Mouse (Mus musculus) heart, postnatal 0 days (tissue): ENCODE data around the gene Crygn. TPM values are rescaled to one million over a fixed set of nuclear protein-coding genes. Genes with fewer than 3 reads are reported as not detected.
A peak's percentile ranks its signal among the peaks of the same experiment; 100 is the strongest.

Experiments
- ATAC-seq: fragments of 200-750 bp; cut with Nextera tagmentation; 2 replicates; pipeline ENCODE4 v1.8.0; 2017; ENCODE audit warnings: low read depth, moderate number of reproducible peaks, moderate library complexity; ENCODE audit not compliant: insufficient read depth
- DNase-seq: peaks from one replicate; pipeline ENCODE4 v3.0.0-alpha.2; 2016; ENCODE audit warnings: low spot score
- H3K27ac ChIP-seq: fragments of 300-500 bp; sonication (generic); 2 replicates; pipeline ENCODE4 v1.5.1; 2014; ENCODE audit warnings: low read depth, mild to moderate bottlenecking
- H3K27me3 ChIP-seq: fragments of 300-500 bp; sonication (generic); 2 replicates; pipeline ENCODE4 v1.6.1; 2014; ENCODE audit warnings: low read length, mixed read lengths; ENCODE audit not compliant: control insufficient read depth, insufficient read depth
- H3K36me3 ChIP-seq: fragments of 300-500 bp; sonication (generic); replicated peaks from 2 replicates; pipeline ENCODE4 v1.6.1; 2014; ENCODE audit warnings: low read length, mixed read lengths; ENCODE audit not compliant: control insufficient read depth, insufficient read depth
- H3K4me1 ChIP-seq: fragments of 300-500 bp; sonication (generic); 2 replicates; pipeline ENCODE4 v1.6.1; 2014; ENCODE audit warnings: antibody characterized with exemption; ENCODE audit not compliant: control insufficient read depth, insufficient read depth
- H3K4me2 ChIP-seq: fragments of 300-500 bp; sonication (generic); 2 replicates; pipeline ENCODE4 v1.6.1; 2014; ENCODE audit warnings: low read depth, mild to moderate bottlenecking, low read length, moderate library complexity
- H3K4me3 ChIP-seq: fragments of 300-500 bp; sonication (generic); 2 replicates; pipeline ENCODE4 v1.5.1; 2014; ENCODE audit warnings: low read depth, low read length
- H3K9ac ChIP-seq: fragments of 300-500 bp; sonication (generic); replicated peaks from 2 replicates; pipeline ENCODE4 v1.6.1; 2014; ENCODE audit warnings: low read depth, low read length, mixed read lengths
- H3K9me3 ChIP-seq: fragments of 300-500 bp; sonication (generic); replicated peaks from 2 replicates; pipeline ENCODE4 v1.6.1; 2016; ENCODE audit warnings: low read length; ENCODE audit not compliant: control insufficient read depth
- CTCF ChIP-seq: IDR thresholded peaks from 2 replicates; pipeline ENCODE4 v1.5.1; 2016; ENCODE audit warnings: antibody characterized with exemption, control low read depth, low read depth
- EP300 ChIP-seq: IDR thresholded peaks from 2 replicates; pipeline ENCODE4 v1.6.1; 2016; ENCODE audit warnings: antibody characterized with exemption, low read depth
- WGBS: fragments of 180-500 bp; shearing (Covaris S2); extraction: QIAGEN DNeasy Blood & Tissue Kit; methylation state at CpG from one replicate; pipeline ENCODE4 v1.1.7; 2014; 5-methylcytosine and 5-hydroxymethylcytosine counted together
- polyA plus RNA-seq: library from polyadenylated mRNA; unstranded; fragments of >200 nt; fragmentation: Nextera tagmentation; extraction: Ambion mirVana; gene quantifications from 2 replicates; pipeline ENCODE4 v1.2.1, GENCODE M21; 2015
- total RNA-seq: library from RNA; depleted of rRNA; stranded (reverse); fragments of >200 nt; gene quantifications from 2 replicates; pipeline ENCODE4 v1.2.3, GENCODE M21; 2014; ENCODE audit warnings: low replicate concordance

The Crygn gene
- total and polyA plus RNA-seq, 2 experiments from 2014 or later, result 3.9 TPM; not detected in 1

- no peak overlapping the region for H3K27ac ChIP-seq
- no peaks in the 10 kb centered on the region for H3K9me3 ChIP-seq
- H3K27me3 ChIP-seq, result peaks cover 16% of the 10 kb centered on the region
- no peak for TF ChIP-seq EP300
- TF ChIP-seq CTCF, result no peak
- no peak overlapping the region for H3K9ac ChIP-seq
- no peaks in the 10 kb centered on the region for H3K36me3 ChIP-seq
- H3K4me2 ChIP-seq, result no peak overlapping the region
- DNase-seq (no peak), ATAC-seq (no peak)
- WGBS, result 41% methylated on average over 6 of the region's 6 CpGs
- no peak overlapping the region for H3K4me3 ChIP-seq
- peaks cover 22% of the 10 kb centered on the region for H3K4me1 ChIP-seq
These were observed 31.9 kb downstream of the Crygn start for GRCm38 (mm10) chr5:24725897-24726296.

- no peak for TF ChIP-seq EP300
- TF ChIP-seq CTCF, result no peak
- H3K4me2 ChIP-seq, result no peak overlapping the region
- peaks cover 12% of the 10 kb centered on the region for H3K4me1 ChIP-seq
- H3K9me3 ChIP-seq, result no peaks in the 10 kb centered on the region
- H3K4me3 ChIP-seq, result no peak overlapping the region
- ATAC-seq (no peak), DNase-seq (no peak)
- H3K9ac ChIP-seq, result no peak overlapping the region
- WGBS, result 50% methylated on average over 5 of the region's 5 CpGs
- H3K27me3 ChIP-seq, result peaks cover 5% of the 10 kb centered on the region
- peak overlapping the region; percentile 46 for H3K27ac ChIP-seq
- no peaks in the 10 kb centered on the region for H3K36me3 ChIP-seq
These were observed 33.0 kb downstream of the Crygn start for GRCm38 (mm10) chr5:24724805-24725204.

- no peaks in the 10 kb centered on the region for H3K36me3 ChIP-seq
- ATAC-seq, result no peak
- no peaks in the 10 kb centered on the region for H3K9me3 ChIP-seq
- H3K9ac ChIP-seq, result no peak overlapping the region
- DNase-seq, result no peak
- no peaks in the 10 kb centered on the region for H3K27me3 ChIP-seq
- TF ChIP-seq EP300, result no peak
- TF ChIP-seq CTCF, result no peak
- H3K4me2 ChIP-seq, result no peak overlapping the region
- H3K4me1 ChIP-seq, result peaks cover 12% of the 10 kb centered on the region
- WGBS, result 69% methylated on average over 5 of the region's 5 CpGs
- no peak overlapping the region for H3K4me3 ChIP-seq
- peak overlapping the region; percentile 46 for H3K27ac ChIP-seq
These were observed 33.6 kb downstream of the Crygn start for GRCm38 (mm10) chr5:24724270-24724634.

- Histone ChIP-seq H3K9me3 (no peaks in the 10 kb centered on the region), H3K27ac (0 out of 2 replicates have a peak overlapping the region, but pooled peaks have one; percentile 46)
These were observed 34.1 kb downstream of the Crygn start for GRCm38 (mm10) chr5:24723527-24724269.

GRCm38 (mm10) chr5:24719852-24720251, 38.0 kb downstream of the Crygn start:
- WGBS, result 73% methylated on average over 3 of the region's 3 CpGs
- no peak overlapping the region for H3K4me3 ChIP-seq
- no peak overlapping the region for H3K9ac ChIP-seq
- no peaks in the 10 kb centered on the region for H3K9me3 ChIP-seq
- peaks cover 7% of the 10 kb centered on the region; the same call in 1 of the 2 replicates for H3K4me1 ChIP-seq
- H3K27ac ChIP-seq, result no peak overlapping the region
- no peak for TF ChIP-seq EP300
- no peaks in the 10 kb centered on the region for H3K36me3 ChIP-seq
- ATAC-seq (no peak), DNase-seq (no peak)
- H3K4me2 ChIP-seq, result no peak overlapping the region
- no peaks in the 10 kb centered on the region for H3K27me3 ChIP-seq

More at GRCm38 (mm10) chr5:24723527-24724269, 34.1 kb downstream of the Crygn start:
- TF ChIP-seq EP300, result no peak
- no peak for TF ChIP-seq CTCF
- 68% methylated on average over 11 of the region's 11 CpGs for WGBS
- Histone ChIP-seq H3K4me1 (peaks cover 12% of the 10 kb centered on the region), H3K4me2 (no peak overlapping the region), H3K27me3 (no peaks in the 10 kb centered on the region), H3K4me3 (no peak overlapping the region), H3K9ac (no peak overlapping the region), H3K36me3 (no peaks in the 10 kb centered on the region)
- ATAC-seq (no peak), DNase-seq (no peak)

GRCm38 (mm10) chr5:24718076-24718475, 39.7 kb downstream of the Crygn start:
- Histone ChIP-seq H3K27me3 (no peaks in the 10 kb centered on the region), H3K27ac (no peak overlapping the region), H3K4me3 (no peak overlapping the region), H3K4me1 (no peaks in the 10 kb centered on the region), H3K9ac (no peak overlapping the region), H3K36me3 (no peaks in the 10 kb centered on the region), H3K4me2 (no peak overlapping the region), H3K9me3 (no peaks in the 10 kb centered on the region)
- no peak for ATAC-seq
- WGBS, result 90% methylated on average over 6 of the region's 6 CpGs
- no peak for DNase-seq
- no peak for TF ChIP-seq CTCF
- no peak for TF ChIP-seq EP300
